Mouse (Mus musculus): ENCODE measurements at regions not wholly inside any gene's neighbourhood (a gene's known extent, or its start where the extent isn't known, plus 50 kb on each side); places are given as distances from the start of the nearest gene placed in this dataset.

DNA sequence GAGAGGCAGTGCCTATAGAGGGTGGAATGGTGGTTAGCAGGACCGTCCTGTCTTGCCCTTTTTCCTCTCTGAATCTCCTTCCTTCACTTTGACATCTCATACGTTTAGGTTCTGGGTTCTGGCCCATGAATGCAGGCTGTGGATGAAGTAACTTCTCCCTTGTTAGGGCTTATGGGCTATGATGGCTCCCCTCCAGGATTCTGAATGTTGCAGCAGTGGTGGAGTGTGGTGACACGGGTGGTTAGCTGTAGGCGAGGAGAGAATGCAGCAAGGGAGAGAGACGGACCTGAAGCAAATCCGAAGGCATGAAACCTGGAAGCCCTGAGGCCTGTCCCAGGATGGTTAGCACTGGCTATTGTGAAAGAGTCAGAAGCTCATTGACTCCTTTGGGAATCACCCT is 204.4 kb upstream of the Gm5148 start:
- no peak for DNase-seq (ENCODE audit: low spot score in 2 of 2)

- DNase-seq (ENCODE audit: low spot score in 2 of 2): no peak
These were observed 195.3 kb upstream of the Gm5148 start for GRCm38 (mm10) chr3:37919450-37920156.

- no peak for DNase-seq (ENCODE audit: low spot score in 2 of 2)
These were observed 192.6 kb upstream of the Gm5148 start for GRCm38 (mm10) chr3:37916786-37917479.

DNA sequence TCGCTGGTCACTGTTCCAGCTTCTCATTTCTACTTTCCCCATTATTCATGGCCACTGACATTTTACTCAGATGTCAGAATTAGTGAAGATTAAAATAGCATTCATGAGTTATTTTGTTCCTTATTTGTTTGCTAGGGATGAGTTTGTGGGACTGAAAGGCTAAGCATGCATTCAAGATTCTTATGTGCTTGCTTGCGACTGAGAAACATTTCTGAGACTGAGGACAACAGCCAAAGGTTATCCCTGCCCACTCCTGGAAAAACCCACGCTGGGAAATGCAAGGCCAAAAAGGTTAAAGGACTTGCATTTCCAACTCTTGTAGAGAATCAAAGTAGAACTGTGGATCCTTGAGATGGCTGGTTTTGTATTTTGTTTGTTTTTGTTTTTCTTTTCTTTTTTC is 192.0 kb upstream of the Gm5148 start:
- DNase-seq (ENCODE audit: low spot score in 2 of 2): no peak

DNA sequence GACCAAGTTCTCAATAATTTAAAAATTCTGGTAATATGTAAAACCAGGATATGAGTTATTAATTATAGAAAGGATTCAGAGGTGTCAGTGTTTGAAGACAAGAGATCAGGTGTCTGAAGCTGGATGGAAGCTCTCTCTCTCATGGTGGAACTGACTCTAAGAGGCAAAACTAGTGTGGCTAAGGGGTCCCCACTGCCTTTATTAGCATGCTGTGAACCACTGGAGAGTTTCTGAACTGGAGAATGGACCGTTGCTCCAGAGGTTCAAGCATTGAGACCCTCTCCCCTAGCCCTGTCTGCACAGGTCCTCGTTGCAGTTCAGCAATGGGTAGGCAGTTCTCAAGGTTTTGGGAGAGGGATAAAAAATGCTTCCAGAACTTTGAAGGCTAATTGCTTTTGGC is 191.4 kb upstream of the Gm5148 start:
- DNase-seq (ENCODE audit: low spot score in 2 of 2): no peak

DNA sequence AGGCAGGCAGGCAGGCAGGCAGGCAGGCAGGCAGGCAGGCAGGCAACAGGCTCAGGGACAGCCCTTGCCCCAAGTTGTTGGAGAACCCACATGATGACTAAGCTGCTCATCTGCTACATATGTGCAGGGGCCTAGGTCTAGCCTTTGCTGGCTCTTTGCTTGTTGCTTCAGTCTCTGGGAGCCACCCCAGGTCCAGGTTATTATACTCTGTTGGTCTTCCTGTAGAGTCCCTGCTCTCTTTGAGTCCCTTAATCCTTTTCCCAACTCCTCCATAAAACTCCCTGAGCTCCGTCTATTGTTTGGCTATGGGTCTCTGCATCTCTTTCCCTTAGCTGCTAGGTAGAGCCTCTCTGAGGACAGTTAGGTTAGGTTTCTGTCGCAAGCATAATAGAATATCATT is 189.8 kb upstream of the Gm5148 start:
- no peak for DNase-seq (ENCODE audit: low spot score in 2 of 2)

GRCm38 (mm10) chr3:37909821-37910220 is 185.5 kb upstream of the Gm5148 start:
- DNase-seq (ENCODE audit: low spot score in 2 of 2): no peak

DNA sequence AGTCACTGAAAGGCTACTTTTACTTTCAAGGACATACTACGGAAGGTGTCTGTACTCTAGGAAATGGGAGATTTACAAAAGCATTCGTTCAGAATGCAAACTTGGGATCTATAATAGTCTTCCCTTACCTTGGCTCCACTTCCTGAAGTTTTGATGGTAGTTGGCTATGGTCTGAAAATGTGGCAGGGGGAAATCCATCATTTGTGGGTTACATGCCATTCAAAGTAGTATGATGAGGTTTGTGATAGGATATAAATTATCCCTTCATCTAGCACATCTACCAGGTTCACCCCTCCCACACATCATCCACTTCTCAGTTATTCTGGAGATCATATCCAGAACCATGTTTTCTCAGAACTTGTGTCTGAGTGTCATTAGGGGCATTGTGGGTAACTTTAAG is 184.7 kb upstream of the Gm5148 start:
- no peak for DNase-seq (ENCODE audit: low spot score in 2 of 2)

DNA sequence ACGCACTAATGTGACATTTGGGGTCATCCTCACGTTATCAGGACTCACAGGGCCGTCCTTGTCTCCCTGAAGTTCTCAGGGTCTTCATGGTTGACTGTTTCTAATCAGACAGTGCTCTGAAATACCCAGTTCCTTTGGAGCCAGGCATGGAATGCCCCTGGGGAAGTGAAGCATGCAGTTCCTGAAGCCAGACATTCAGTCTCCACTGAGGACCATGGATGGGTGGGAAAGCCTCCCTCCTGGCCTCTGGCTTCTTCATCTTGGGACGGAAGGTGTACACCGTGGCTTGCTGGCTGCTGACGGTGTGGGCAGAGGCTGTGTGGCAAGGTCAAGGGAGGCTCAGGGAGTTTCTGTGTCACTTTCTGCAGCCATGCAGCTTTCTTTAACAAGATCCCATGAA is 184.2 kb upstream of the Gm5148 start:
- DNase-seq (ENCODE audit: low spot score in 2 of 2): no peak

DNA sequence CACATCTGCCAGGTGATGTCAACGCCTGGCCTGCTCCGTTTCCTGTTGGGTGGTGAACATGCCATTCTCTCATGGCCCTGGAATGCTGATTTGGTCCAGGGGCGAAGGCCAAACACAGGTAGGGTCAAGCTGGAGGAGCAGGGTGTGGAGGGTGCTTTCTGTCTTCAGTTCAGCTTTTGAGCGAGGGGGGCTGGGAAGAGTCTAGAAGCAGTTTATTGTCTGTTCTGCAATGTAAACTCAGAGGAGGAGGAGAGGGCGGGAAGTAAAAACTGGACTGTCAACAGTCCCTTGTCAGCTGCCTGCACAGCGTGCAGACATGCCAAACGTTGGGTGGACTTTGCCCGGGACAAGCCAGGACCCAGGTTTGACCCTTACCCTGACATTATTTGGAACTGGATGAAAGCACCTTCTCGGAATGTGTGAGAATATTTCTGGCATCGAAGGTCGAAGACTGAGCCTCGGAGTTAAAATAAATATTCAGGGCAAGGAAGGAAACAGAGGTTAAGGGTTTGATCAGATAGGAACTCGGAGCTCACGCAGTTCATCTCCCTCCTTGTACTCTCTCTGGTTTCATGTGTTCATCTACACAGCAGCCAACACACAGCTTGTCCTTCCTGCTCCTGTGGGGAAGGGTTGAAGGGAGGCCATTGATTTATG is 183.3 kb upstream of the Gm5148 start:
- DNase-seq (ENCODE audit: low spot score in 2 of 2): no peak

DNA sequence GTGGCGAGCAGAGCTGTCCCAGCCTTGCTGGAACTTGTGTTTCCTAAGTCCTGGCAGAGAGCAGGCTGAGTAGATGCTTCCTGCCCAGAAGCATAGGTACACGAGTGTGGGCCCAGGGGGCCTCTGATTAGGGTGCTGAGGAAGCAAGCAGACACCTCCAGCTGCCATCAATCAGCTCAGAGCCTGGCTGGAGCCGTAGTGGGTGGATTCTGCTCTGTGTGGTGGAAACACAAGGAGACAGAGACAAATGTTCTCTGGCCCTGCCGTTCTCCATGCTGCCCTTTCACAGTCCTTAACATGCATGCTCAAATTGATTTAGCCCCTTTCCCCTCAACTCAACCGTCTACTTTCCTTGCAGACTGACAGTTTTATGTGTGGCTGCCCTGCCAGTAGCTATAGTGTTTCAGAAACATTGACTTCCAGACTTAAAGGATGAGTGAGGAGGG is 182.5 kb upstream of the Gm5148 start:
- DNase-seq (ENCODE audit: low spot score in 2 of 2): no peak

DNA sequence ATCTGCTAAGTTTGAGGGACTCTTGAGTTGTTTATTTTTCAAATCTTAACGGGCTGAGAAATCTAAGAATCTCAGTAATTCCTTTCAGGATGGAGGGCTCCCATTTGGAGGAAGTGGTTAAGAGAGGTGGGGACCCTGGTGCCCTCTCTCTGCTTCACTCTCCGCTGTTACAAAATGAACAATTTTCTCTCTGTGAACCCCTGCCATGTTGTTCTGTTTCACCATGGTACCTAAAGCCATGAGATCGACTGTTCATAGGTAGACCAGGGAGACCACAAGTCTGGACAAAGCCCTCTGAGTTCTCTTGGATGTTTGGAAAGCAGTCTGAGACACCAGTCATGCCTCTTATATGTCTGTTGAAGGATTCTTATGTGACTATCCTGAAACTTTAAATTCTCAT is 179.9 kb upstream of the Gm5148 start:
- DNase-seq (ENCODE audit: low spot score in 2 of 2): no peak

- DNase-seq (ENCODE audit: low spot score in 2 of 2): no peak
These were observed 179.2 kb upstream of the Gm5148 start for GRCm38 (mm10) chr3:37903482-37903881.

- DNase-seq (ENCODE audit: low spot score in 2 of 2): no peak
These were observed 178.7 kb upstream of the Gm5148 start for GRCm38 (mm10) chr3:37903021-37903420.

- no peak for DNase-seq (ENCODE audit: low spot score in 2 of 2)
These were observed 173.1 kb upstream of the Gm5148 start for GRCm38 (mm10) chr3:37897392-37897791.

DNA sequence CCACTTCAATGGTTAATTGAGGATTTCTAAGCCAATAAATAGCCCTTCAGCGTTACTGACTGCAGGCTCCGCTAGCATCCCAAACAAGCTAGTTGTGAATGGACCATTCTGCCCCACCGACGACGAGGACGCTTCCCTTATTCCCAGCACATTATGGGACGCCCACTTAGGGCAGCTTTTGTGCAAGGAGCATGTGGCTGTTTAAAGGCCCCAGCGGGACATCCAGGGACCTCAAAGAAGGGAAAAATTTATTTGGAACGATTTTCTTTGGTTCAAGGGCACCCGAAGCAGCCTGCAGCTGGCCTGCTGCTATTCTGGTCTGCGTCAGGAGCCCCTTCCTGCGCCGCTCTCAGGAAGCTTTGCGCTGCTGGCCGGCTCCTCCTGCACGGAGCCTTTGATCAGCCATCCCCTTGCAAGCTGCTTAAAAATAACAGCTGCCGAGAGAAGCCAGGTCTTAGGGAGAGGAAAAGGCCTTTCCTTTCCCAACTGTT is 172.6 kb upstream of the Gm5148 start:
- DNase-seq (ENCODE audit: low spot score in 2 of 2): no peak

DNA sequence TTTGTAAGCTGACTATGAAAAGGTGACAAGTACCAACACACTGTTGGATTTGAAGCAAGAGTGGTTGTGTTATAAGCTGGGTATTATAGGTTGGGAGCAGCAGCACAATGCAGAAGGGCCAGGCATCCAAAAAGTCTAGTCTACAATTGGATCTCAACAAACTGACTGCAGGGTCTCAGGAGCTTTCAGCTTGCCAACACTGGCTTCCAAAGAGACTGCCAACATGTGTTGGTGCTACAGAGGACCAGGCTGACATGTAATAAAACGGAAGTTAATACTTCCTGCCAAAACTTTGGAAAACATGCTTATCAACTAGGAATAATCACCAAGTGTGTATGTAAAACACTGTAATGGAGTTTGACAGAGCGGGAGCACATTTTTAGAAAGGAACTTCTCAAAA is 170.3 kb upstream of the Gm5148 start:
- no peak for DNase-seq (ENCODE audit: low spot score in 2 of 2)

DNA sequence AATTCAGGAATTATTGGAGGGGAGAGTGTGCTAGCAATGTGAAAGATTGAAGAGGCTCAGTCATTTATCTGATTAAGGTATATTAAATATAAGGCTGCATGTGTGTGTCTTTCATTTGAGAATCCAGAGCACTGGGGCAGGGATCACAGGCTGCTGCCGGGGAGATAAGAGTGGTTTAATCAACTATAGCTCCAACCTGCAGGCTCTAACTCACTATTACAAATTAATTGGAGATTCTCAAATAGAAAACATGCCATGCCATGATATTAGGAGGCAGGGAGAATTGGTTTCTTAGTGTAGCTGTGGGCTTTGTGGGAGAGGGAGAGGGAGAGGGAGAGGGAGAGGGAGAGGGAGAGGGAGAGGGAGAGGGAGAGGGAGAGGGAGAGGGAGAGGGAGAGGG is 165.9 kb upstream of the Gm5148 start:
- DNase-seq (ENCODE audit: low spot score in 2 of 2): no peak

DNA sequence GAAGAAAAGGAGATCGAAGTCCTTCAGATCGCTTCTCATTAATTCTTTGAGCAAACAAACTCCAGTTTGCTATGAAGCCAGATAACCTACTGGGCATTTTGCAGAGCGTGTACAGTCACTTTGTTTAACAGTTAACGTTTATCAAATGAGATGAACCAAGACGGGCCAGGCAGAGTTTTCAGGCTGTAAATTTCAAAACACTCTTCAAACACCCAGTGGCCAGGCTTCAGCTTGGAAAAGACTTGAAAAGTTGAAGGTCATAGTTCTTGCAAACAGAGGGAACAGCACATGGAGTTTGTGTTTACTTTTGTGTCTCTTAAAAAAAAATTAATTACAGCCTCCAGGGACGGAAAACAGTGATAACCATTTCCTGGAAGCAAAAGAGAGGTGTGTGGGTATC is 164.2 kb upstream of the Gm5148 start:
- no peak for DNase-seq (ENCODE audit: low spot score in 2 of 2)

DNA sequence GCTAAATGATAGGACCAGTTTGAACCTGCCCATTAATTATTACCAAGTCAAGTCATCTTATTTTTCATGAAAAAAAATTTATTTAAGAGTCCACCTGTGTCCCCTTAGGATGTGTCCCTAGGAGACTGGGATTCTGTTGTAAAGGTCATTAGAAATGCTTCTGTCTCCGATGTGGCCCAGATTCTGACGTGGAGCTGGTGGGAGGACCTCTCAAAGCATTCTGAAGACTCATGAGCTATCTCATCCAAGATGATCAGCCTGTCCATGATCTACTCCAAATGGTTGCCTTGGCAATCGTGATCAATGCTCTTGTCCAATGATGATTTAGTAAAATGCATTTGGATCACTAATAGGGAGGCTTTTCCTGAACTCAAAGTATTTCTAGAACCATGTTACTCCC is 163.4 kb upstream of the Gm5148 start:
- DNase-seq (ENCODE audit: low spot score in 2 of 2): no peak

- DNase-seq (ENCODE audit: low spot score in 2 of 2): no peak
These were observed 162.6 kb upstream of the Gm5148 start for GRCm38 (mm10) chr3:37886705-37887454.

- no peak for DNase-seq (ENCODE audit: low spot score in 2 of 2)
These were observed 161.5 kb upstream of the Gm5148 start for GRCm38 (mm10) chr3:37885776-37886175.
